Mouse (Mus musculus): Measurements from ENCODE around the gene Gm12569.

DNA sequence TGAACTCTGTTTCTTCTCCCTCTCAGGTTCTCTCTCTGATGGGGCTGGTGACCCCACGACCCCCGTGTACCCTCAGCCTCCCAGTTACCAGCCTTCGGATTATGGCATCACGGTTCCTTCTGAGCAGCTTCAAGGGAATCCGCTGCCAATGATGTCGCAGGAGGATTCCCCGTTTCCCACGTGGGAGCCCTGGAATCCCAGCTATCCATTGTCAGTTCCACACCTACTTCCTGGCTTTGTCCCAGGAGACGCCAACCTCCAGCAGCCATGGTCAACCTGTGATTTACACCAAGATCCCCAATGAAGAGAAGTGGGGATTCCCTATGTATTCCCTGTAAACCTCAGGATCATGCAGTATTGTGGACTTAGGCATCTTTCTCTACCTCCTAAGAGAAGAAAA is 14.4 kb downstream of the Gm12569 start:
- TF ChIP-seq ZC3H11A (IDR thresholded peaks at IDR 0.05; ENCODE audit: borderline replicate concordance, low read depth, low read length): no peak
- no peak for TF ChIP-seq ZNF384 (IDR thresholded peaks at IDR 0.05; ENCODE audit: low read depth, low read length)
- no peak for TF ChIP-seq CHD2 (IDR thresholded peaks at IDR 0.05; ENCODE audit: low read depth, low read length)
- TF ChIP-seq MAFK (IDR thresholded peaks at IDR 0.05; ENCODE audit: insufficient read depth, low read depth, low read length): no peak
